Mouse (Mus musculus) right cerebral cortex, adult 18-20 months (tissue): Measurements from ENCODE around the gene Gm11733.
"Not testable (repeated sequence)": the region's sequence is repeated elsewhere in the genome, so short reads cannot be mapped to it uniquely, and the experiment has no call there.

Experiments
- DNase-seq: peaks from one replicate; pipeline ENCODE4 v3.0.0; 2022; ENCODE audit warnings: mixed read lengths

The Gm11733 gene

DNA sequence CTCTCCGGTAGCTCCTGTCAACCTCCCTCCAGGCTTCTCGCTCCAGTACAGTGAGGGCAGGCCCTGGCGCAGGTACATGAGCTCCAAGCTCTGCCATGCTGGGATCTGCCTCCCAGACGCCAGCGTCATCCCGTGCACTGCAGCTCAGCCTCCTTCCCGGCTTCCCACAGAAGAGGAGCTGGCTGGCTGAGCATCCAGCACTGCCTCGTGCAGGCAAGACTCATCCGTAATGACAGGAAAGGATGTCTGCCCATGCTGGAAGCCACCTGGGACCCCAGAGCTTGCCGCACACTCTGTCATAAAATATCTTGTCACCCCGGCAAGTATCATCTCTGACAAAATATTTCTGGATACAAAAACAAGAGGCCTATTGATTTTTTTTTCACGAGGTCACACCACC, at the start of gene Gm11733:
Gene Gm11733, plus strand, starts transcription at position 171 of the 400 bp plus-strand sequence.
- peak; percentile 85 for DNase-seq

DNA sequence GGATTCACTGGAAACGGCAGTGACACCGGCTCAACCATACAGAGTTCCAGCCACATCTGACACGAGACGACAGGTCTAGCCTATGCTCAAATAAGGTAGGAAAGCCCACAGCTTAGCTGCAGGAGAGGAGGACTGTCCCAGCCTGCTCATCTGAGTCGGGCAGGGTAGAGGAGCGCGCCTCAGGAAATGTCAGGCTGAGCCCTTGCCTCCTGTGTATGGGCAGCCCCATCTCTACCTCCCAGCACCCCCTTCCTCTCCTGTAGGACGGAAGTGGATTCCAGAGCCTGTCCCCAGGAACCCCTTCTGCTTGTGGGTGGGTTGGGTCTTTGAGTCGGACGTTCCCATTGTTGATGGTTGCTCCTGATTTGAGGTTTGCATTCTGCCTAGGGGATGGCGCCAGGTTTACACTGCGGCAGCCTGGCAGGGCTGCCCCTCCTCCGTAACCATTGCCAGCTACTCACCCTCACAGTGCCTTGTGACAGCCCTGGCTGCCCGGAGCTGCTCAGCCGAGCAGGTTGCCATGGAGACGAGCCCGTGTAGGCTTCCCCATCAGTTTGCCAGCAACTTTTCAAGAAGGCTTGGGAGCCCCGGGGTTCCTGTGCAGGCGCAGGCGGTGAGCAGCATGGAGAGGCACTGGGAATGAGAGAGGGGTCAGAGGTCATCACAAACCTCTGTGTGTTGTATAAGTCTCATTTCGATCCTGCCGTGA, 47.6 kb upstream of the Gm11733 start:
- peak; percentile 92 for DNase-seq

DNA sequence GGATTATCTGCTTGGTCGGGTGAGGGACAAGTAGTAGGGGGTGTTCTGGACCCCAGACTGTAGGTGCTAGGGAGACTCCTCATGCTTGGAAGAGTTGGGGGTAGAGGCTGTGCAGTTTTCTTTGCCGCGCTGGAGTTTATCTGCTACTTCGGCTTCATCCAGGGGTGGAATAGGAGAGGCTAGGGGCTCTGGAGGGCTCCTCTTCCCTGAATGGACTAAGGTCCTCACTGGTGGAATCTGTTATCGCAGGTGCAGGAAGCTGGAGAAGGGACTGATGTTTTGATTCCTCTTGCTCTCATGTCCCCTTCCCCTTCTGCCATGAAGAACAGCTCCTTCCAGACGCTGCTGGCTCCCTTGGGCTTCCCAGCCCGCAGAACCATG, 47.1 kb upstream of the Gm11733 start:
- DNase-seq: no peak

DNA sequence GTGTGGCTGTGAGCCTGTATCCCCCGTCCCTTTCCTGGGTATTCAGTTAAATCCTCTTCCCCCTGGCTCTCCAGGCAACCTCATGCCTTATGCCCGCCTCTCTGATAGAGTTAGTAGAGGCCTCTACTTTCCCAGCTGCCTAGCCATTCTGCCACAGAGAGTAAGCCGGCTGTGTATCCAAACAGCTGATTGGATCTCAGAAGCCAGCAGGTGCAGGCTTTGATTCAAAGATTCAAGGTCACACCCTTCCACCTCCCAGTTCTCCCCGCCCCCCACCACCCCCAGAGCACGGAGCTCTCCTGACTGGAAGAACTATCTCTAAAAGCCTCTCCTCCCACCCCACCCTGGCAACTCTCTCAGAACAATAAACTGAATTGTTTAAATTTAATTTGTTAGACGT, 45.8 kb upstream of the Gm11733 start:
- no peak for DNase-seq

DNA sequence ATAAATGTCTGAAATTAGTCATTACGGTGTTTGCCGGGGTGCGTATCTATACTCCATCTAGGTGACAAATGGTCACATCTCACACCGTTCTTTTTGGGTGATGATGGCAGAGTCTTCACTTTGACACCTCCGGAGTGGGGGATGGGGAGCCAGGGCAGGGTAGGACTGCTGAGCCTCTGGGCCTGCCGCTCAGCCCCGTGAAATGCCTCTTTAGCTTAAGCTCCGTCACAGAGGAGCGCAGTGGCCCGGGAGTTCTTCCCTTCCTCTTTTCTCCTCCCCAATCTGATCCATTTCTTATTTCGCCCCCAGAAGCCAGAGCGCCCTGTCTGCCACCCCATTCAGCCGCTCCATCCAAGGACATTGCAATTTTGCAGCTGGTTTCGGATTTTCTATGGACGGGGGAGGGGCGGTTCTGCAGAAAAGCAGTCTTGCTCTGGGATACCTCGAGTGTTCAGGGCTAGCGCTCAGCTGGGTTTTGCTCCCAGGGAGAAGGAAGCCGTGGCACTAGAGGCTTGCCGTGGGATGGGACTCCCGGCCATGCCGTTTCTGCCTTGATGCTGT, 43.2 kb upstream of the Gm11733 start:
- DNase-seq: peak; percentile 8

DNA sequence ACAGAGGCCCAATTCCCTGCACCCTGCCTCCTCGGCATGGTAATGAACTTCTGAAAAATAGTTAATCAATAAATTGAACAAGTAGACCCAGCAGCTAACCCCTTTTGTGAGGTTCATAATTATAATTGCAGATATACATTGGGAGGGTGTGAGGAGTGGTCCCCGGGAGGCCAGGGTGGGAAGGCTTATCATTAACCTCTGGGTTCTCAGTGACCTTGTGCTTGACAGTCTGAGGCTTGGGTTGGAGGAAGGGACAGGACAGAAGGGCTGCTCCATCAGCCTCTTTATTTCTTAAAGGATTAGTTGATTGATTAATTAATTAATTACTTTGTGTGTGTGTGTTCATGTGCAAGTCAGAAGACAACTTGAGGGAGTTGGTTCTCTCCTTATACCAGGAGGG, 40.1 kb upstream of the Gm11733 start:
- no peak for DNase-seq

DNA sequence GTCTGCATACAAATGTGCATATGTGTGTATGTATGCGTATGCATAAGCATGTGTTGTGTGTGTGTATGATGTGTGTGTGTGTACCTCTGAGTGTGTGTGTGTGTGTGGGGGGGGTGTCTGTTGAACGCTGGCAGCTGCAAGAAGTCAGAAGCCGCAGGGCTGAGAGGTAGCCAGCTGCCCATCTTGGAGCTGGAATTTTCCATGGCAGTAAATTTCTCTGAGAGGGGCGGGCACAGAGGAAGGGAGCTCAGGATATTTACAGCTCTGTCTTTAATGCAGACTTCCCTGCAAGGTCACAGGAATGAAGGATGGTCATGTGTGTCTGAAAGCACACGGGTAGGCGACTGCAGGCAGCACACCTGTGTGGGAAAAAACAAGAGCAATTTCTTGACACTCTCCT, 38.5 kb upstream of the Gm11733 start:
- no peak for DNase-seq

DNA sequence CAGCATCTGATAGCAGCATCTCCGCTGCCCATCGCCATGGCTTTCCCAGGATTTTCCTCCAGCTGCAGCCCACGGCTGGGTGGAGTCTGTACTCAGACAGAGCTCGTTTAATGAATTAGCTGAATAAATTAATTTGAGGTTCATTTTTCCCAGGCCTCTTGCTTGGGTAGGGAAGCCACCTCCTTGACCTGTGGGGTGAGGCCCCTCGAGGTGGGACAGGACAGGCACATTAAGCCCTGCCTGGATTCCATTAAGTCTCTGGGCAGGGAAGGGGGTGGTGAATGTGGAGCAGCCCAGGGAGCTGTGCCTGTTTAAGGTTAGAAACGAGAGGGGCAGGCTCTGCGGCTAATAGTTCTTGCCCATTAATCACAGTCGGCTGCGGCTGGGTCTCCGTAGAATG, 30.1 kb upstream of the Gm11733 start:
- DNase-seq: no peak

DNA sequence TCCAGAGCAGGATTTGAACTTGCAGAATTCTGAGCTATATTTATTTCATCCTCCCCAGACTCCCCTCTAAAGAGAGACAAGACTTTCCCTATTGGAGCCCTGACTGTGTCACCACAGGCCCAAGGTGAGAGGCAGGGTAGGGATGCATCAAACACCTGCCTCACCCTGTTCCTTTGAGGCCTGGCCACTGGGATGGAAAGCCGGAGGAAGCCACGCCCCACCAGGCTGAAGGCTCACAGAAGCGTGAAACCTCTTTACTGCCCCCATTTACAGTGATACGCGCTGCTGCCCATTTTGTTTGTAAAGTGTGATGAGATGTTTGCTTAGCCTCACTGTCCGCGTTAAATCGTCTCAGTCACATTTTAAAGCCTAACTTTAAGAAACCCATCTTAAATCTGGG, 25.0 kb upstream of the Gm11733 start:
- DNase-seq: no peak

DNA sequence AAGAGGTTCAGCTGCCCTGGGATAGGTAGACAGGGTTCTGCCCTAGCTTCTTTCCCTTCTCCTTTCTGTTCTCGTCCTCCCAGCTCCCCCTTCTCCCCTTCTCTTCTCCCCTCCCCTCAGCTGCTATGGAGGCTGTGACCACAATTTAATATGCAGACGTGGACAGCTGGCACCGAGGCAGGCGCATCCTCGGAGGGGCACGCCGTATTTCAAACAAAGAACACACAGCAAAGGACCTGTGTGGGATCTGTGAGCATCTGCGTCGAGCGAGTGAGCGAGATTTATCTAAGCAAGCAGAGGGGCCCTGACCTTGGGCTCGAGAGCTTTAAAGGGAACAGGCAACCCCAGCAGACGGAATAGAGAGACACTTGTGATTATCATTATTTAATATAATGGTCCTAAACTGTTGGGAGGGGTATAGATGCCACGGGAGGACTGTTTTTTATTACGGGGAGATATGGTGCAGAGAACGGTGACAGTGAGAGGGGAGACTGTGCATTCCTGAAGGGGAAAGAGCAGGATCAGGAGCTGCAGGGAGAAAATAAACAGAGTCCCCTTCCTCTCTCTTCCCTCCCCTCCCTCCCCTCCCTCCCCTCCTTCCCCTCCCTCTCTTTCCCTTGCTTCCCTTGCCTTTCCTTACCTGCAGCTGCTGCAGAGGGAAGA, 21.8 kb upstream of the Gm11733 start:
- DNase-seq: no peak

DNA sequence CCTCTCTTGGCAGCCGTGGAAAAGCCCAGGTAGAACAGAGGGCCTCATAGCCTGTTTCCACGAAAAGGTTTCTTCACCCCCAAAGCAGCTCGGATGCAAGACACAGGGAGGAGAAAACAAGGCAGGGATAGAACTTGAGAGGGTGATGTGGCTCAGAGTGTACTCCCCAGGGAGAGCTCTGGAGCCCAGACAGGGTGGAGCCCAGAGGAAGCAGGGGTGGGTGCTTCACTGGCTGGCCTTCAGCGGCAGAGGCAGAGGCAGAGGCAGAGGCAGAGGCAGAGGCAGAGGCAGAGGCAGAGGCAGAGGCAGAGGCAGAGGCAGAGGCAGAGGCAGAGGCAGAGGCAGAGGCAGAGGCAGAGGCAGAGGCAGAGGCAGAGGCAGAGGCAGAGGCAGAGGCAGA, 20.8 kb upstream of the Gm11733 start:
- not testable (repeated sequence) for DNase-seq

DNA sequence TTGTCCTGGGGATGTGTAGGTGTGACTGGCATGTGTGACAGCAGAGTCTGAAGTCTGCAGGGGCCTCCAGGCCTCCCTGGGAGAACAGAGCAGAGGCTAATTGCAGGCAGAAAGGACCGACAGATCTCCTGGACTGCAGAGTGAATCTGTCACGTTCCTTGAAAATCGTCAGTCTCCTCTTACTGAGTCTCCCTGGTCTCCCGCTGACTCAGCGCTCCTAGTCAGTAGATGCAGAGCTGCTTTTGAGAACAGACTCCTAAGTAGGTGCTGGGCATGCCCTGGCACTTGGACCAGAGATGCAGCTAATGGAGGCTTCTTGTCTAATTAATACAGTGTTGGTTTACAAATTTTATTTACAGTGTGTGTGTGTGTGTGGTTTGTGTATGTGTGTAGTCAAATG, 17.9 kb upstream of the Gm11733 start:
- DNase-seq: no peak

DNA sequence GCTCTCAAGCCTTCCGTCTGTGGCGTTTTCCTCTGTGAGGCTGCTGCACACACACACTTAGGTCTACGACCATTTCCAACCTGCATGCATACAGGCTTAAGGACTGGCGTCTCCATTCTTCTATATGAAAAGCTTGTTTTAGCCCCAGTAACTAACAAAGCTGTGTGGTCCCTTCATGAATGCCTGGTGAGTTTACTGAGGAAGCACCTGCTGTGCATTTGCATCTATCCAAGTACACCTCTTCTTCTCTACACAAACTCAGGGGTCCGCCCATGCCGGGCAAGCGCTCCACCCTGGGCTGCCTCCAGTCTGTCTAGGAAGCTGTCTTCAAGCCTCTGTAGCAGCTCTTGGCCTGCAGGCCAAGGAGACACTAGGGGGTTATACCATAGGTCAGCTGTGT, 17.3 kb upstream of the Gm11733 start:
- DNase-seq: no peak

DNA sequence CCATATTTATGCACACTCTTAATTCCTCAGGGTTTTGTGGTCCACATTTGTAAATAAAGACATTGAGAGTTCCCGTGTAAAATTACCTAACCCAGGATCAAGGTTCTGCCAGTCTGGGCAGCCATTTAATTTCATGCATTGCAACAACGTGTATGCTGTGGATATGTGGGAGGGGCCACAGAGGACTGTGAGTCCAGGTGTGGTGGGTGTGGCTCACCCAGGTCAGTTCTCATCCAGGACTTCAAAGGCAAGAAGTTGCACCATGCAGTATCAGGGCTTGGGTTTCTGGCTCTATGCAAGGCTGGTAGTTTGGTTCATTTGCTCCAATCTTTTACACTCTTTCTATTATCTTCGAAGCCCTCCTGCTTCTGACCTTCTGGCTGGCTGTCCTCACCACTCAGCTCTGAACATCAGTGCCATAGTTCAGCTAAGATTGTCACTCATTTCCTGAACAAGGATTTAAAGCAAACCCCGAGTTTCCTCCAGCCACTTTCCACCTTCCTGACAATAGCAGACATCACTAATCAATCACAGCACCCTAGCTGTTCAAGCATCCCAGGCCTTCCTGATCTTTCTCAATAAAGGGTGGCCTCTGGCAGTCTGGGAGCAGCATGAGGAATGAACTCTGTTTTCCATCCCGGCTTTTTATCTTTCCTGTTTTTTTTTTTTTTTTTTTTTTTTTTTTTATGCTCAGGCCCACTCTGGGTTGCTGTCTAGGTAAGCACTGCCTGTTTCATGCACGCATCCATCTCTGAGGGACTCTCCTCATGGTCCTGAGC, 15.4 kb upstream of the Gm11733 start:
- DNase-seq: no peak

DNA sequence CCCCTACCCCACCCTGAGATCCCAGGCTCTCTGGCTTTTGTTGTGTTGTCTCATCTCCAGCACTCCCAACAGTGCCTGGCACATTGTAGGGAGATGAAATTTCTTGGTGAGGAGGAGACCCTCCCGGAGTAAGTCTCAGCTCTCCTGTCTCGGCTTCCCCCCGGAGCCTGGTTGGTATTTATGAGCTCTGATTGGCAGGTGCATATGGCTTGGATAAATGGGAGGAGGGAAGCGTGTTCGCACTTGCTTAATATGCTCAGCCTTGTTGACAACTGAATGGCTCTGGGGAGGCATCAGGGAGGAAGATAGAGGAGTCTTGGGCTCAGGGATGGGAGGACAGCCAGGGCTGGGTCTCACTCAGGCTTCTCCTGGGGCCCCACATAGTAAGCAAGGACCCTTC, 14.4 kb upstream of the Gm11733 start:
- no peak for DNase-seq

DNA sequence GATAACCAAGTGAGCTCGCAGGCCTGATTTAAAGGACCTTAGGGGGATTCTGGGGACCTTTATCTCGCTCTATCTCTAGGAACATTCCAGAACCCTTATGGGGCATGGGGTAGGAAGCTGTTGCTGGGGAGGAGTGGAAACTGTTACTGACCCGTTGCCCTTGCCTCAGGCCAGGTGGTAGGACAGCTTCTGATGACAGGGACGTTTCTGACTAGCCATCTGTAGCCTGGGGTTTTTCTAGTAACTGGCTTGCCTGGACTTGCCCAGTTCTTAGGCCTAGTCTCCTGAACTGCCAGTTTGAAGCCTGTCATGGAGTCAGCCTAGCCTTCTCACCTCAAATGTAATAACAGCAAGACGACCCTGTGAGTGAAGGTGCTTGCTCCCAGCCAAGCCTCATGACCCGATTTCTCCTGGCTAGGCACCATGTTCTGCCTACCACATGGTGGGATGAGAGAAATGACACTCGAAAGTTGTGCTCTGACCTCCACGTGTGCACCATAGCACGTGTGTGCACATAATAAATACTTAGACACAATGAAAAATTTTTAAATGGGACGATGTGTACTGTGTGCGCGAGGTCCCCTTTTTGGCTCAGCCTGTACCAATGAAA, 13.5 kb upstream of the Gm11733 start:
- DNase-seq: no peak

DNA sequence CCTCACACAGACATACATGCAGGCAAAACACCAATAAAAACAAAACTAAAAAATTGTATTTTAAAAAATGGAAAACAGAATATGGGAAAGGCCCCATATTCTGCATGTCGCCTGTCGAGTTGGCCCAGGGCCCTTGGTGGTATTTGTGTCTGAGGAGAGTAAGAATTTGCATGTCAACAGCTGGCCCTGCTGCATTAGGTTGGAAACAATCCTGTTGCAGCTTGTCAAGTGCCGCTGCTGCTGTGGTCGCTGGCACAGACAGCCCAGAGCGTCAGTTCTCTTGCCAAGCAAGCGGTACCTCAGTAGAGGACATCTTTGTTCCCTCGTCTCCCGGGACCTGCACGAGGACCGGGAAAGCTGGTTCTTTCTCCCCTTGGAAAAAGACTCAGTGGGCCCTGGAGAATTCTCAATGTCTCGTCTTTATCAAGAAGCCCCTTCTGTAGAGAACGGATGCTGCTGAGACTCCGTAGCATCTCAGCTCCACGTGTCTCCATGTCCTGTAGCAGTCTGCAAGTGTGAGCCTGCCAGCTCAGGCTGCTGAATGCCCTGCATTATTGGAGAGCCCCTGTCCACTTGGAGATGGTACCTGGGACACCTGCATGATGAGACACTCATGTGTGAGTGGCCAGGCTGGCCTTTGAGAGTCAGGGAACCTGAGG, 12.4 kb upstream of the Gm11733 start:
- no peak for DNase-seq

DNA sequence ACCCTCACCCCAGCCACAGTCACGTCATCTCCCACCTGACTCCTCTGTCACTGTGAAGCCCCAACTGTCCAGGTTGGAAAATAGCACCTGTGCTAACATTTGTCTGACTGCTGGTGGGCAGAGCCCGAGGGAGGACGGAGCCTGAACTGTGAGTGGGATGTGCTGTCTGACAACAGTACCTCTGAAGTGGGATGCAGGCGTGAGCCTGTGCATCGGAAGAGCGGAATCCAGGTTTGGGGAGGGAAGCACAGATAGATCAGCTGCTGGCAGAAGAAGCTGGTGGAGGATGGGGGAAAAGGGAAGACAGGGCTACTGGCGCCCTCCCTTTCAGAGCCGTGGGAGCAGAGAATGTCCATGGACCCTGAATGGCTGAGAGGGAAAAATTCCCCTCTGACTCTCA, 11.3 kb upstream of the Gm11733 start:
- DNase-seq: peak; percentile 64

DNA sequence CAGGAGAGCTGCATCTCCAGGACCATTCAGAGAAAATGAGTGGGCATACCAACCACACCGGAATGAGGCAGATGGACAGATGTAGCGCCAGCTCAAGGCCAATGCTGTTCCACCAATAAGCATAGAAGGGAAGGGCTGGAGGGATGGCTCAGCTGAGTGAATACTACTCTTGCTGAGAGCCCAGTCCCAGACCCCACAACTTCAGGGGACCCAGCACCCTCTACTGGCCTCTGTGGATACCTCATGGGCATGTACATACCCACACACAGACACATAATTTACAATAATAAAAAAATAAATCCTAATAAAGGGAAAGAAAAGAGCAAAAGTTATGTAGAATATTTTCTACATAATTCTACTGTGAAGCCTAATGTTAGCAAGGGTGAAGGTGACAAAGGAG, 9.0 kb upstream of the Gm11733 start:
- no peak for DNase-seq

DNA sequence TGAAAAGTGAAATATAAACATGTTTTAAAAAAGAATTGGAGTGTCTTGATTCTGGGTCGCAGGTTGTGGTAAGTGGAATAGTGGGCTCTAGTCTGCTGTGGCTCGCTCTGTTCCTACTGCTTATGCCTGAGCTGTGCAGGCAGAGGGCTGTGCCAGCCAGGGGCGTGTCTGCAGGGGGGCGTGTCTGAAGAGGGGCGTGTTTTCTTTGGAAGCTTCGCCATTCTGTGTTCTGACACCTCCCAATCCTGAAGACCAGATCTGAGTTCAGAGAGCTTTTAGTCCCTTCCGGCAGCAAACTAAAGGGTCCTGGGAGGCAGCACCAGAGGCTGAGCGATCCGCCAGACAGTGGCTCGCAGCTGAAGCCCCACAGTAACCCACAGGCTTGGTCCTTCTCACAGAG, 8.5 kb upstream of the Gm11733 start:
- no peak for DNase-seq

DNA sequence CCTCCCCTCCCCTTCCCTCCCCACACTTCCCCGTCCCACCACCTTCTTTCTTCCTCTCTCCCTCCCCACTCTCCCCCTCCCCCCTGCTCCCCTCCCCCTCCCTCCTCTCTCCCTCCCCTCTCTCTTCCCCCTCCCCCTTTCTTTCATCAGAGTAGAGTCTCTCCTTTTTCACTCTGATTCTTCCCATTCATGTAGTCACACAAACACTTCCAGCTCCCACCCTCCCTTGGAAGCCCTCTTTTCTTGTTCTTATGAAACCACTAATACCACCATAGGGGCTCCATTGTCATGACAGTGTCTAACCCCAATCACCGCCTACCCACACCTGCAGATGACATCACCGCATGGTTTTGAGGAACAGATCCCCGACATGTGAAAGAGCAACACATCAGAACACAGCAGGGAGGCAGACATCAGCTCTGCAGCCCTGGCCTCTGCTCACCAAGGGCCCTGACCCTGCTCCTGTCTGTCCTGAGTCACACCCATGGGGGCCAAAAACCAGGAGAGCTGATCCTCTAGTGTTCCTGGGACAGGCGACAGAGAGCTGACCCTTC, 7.5 kb upstream of the Gm11733 start:
- DNase-seq: no peak

DNA sequence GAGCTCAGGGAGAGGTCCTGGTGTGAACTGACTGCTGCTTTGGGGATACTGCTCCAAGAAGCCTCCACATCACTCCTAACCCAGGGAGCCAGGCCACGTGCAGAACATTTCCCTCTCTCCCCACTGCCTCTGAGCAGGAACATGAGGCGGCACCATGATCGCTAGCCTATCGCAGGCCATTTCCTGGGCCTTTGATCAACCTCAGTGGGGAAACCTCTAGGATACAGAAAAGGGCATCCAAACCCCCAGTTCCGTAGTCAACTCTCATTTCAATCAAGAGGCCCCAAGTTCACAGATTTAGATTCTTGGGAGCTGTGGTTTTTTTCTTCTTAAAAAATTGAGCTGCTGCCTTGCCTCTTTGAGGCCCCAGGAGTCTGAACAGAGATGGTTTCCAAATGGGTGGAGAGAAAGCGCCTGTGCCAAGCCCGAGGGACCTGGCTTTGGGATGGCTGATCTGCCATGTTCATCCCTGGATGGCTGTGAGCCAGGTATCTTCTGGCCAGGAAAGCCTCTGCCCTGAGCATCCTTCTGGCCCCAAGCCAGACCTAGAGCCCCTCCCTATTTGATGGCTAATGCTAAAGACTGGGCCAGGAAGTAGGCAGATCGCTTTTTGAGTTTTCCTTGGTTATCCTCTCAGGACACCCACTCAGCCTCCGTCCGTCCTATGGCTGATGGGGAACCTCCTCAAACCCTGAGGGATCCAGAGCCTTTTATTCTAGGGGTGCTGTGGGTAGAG, 5.7 kb upstream of the Gm11733 start:
- DNase-seq: no peak
